Mouse (Mus musculus) brain, adult 2 months (tissue): ENCODE data around the gene Fbxw7.

ENCODE experiments used
- DNase-seq: peaks from one replicate; pipeline ENCODE4 v3.0.0; 2011; ENCODE audit warnings: low read depth, low spot score

The Fbxw7 gene

DNA sequence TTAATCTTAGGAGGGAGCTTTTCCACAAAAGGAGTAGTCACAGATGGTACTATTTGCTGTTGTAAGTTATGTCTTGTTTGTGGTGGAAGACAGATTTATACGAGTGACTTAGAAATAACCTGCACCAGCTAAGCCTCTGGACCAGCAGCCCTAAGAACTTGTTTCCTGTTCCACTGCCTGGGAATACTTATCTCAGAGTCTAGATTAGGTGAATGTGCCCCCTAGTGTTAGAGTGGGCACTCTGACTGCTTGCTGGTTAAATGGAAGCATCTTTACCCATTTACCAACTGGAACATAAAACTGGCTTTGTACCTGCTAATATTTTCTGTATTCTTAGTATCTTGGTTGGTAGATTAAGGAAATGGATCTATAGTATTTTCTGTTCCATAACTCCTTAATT lies 74.6 kb downstream of the Fbxw7 start:
- DNase-seq, result peak; percentile 61

DNA sequence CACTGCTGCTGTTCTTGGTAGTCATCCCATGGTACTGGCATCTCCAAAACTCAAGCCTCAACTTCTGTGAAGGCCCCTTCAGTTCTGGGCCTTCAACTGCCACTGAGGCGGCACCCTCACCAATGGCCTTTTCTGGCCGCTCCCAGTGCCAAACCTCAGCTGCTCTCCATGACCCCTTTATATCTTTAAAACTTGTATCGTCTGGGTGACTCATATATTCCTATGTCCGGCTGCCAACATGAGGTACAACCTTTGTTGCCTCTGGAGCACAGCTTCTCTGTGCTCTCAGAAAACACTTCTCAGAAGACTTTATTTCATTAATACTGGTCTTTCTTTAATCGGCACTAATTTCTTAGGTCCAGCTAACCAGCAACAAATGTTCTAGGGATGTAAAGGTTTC lies 75.9 kb downstream of the Fbxw7 start:
- DNase-seq, result no peak

DNA sequence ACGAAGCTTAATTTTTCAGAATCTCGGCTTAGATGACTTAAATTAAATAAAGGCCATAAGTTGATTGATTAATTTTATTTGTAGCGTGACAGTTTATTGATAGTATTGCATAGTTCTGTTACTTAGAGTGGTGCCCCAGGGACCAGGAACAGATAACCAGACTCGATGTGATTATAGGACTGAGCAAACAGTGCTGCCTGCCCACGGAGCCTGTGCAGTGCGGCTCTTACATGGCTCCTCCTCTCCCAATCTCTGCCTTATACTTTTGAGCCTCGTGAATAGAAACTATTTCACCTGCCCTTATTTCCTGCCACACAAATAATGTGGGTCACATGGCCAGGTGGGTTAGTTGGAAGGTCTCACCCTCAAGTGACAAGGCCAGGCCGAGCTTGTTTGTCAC lies 82.9 kb downstream of the Fbxw7 start:
- DNase-seq, result no peak

DNA sequence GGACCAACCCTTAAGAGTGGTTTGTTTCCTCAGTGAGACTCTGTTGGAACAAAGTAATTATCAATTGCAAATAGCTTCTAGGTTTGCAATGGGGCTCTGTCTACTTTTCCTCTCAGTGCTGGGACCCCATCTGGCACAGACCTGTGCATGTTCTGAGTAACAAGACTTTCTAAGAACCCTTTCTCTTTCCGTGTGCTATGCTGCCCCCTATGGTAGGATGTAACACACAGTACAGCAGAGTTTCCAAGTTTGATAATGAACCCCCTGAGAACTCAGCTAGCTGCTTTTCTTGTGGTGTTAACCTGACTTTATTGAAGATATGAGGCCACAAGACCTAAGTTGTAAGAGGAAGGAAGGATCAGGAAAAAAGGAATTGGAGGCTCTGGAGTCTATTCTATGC lies 91.5 kb downstream of the Fbxw7 start:
- peak; percentile 55 for DNase-seq

- DNase-seq, result no peak
Observed at GRCm38 (mm10) chr3:84914284-84914683, 99.2 kb downstream of the Fbxw7 start.

DNA sequence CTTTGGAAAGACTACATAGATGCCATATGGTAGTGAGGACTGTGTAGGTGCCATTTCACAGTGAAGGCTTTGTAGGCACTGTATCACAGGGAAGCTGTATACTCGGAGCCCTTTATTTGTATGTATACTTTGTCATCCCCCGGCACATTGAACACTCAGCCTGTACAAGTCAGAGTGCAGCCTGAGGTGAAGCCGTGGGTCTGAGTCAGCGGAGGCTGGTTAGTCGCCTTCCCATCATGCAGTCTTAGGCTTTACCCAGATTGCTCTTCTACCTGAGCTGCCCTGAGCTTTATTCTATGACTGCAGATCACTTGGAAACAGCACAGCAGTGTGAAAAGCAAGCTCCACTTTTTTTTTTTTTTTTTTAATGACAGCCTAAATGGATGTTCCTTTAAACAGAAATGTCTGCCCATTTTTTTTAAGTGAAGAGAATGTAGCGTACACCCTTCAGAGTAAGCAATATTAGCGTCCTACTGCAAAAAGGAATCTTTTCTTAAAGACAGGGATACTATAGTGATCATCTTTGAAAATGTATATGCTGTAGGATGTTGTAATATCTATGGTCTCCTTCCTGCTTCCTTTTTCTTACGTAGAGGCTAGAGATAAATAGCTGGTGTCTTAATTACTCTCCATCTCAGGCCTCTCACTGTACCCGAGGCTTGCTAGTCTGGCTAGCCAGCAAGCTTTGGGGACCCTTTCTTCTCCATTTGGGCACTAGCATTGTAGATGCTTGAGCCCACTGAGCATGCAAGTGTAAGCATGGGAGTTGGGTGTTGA lies 103.0 kb downstream of the Fbxw7 start:
- peak; percentile 24 for DNase-seq

- DNase-seq, result peak; percentile 75
Observed at GRCm38 (mm10) chr3:84921704-84922420, 106.8 kb downstream of the Fbxw7 start.

GRCm38 (mm10) chr3:84923256-84923655 lies 108.2 kb downstream of the Fbxw7 start:
- no peak for DNase-seq

- no peak for DNase-seq
Observed at GRCm38 (mm10) chr3:84923670-84924069, 108.6 kb downstream of the Fbxw7 start.

DNA sequence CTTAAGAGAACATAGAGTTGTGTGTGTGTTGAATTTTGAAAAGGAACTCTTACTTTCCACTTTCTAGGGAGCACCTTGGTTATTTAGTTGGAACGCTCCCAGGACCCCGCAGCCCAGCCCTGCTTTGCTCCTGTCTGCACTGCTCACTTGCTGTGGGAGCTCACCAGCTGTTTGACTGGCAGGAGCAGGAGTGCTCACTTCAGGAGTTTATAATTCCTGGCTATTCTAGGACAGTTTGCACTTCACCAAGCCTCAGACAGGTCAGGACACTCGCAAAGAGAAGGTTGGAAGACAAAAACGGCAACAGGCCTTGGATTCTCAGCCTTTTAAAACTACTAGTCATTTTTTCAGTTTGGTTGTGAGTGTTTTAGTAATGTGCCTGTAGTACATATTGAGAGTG lies 110.2 kb downstream of the Fbxw7 start:
- no peak for DNase-seq

- DNase-seq, result no peak
Observed at GRCm38 (mm10) chr3:84926140-84926539, 111.1 kb downstream of the Fbxw7 start.

GRCm38 (mm10) chr3:84927168-84927794 lies 112.2 kb downstream of the Fbxw7 start:
- no peak for DNase-seq

GRCm38 (mm10) chr3:84927901-84928300 lies 112.8 kb downstream of the Fbxw7 start:
- DNase-seq, result no peak

DNA sequence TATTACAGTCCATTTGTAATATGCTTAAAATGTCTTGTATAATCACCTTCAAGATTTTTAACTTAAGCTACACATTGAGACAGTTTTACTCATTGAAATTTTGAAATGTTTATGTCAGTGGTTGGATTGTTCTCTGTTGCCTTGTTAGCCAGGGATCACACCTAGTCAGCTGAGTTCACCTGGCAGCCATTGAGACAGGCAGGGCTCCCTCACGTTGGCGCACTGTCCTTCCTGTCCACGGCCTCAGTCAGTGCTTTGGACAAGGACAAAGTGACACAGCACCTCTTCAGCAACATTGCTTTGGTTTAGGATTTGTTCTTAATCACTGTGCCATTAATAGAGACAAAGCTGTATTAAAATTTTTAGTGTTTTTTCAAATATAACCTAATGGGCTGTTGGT lies 114.1 kb downstream of the Fbxw7 start:
- DNase-seq, result no peak

GRCm38 (mm10) chr3:84930683-84931082 lies 115.6 kb downstream of the Fbxw7 start:
- DNase-seq, result no peak

DNA sequence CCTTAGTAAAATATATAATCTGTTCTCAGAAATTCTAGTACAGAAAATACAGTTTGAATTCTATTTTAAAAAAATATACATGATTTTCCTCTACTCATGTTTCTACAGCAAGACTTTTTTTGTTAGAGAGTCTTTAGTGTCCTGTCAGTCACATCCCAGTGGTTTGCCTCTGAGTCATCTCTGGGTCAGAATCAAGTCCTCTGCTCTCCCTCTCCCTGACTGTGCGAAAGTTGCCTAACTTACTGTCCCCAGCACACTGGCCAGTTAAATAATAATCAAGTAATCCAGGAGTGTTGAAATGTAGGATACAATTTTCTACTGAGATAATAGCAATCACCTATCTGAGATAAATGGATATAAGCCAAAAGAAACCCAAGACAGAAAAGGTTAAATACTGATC lies 120.7 kb downstream of the Fbxw7 start:
- no peak for DNase-seq

GRCm38 (mm10) chr3:84936252-84936651 lies 121.2 kb downstream of the Fbxw7 start:
- peak; percentile 60 for DNase-seq

- DNase-seq, result no peak
Observed at GRCm38 (mm10) chr3:84936956-84937355, 121.9 kb downstream of the Fbxw7 start.

- peak; percentile 77 for DNase-seq
Observed at GRCm38 (mm10) chr3:84937360-84938355, 122.6 kb downstream of the Fbxw7 start.

- DNase-seq, result no peak
Observed at GRCm38 (mm10) chr3:84944933-84945332, 129.9 kb downstream of the Fbxw7 start.

GRCm38 (mm10) chr3:84946381-84946780 lies 131.3 kb downstream of the Fbxw7 start:
- no peak for DNase-seq
